Mouse (Mus musculus) heart, embryonic 12.5 days (tissue): Measurements from ENCODE around the gene Gm10024. TPM values are rescaled to one million over a fixed set of nuclear protein-coding genes. Genes with fewer than 3 reads are reported as not detected.
"Not testable (repeated sequence)": the region's sequence is repeated elsewhere in the genome, so short reads cannot be mapped to it uniquely, and the experiment has no call there.

Experiments
- ATAC-seq: fragments of 200-750 bp; cut with Nextera tagmentation; 2 replicates; pipeline ENCODE4 v1.8.0; 2017; ENCODE audit warnings: moderate TSS enrichment, moderate library complexity; ENCODE audit not compliant: insufficient number of reproducible peaks, low FRiP score
- H3K27ac ChIP-seq: fragments of 300-500 bp; sonication (generic); 2 replicates; pipeline ENCODE4 v1.5.1; 2016; ENCODE audit warnings: mild to moderate bottlenecking, moderate library complexity; ENCODE audit not compliant: poor library complexity, severe bottlenecking
- H3K27me3 ChIP-seq: fragments of 300-500 bp; sonication (generic); replicated peaks from 2 replicates; pipeline ENCODE4 v1.6.1; 2016; ENCODE audit warnings: mild to moderate bottlenecking, moderate library complexity
- H3K36me3 ChIP-seq: fragments of 300-500 bp; sonication (generic); 2 replicates; pipeline ENCODE4 v1.6.1; 2016; ENCODE audit warnings: mild to moderate bottlenecking, moderate library complexity
- H3K4me1 ChIP-seq: fragments of 300-500 bp; sonication (generic); replicated peaks from 2 replicates; pipeline ENCODE4 v1.6.1; 2016; ENCODE audit warnings: mild to moderate bottlenecking
- H3K4me2 ChIP-seq: fragments of 300-500 bp; sonication (generic); 2 replicates; pipeline ENCODE4 v1.6.1; 2016; ENCODE audit warnings: mild to moderate bottlenecking, moderate library complexity
- H3K4me3 ChIP-seq: fragments of 300-500 bp; sonication (generic); 2 replicates; pipeline ENCODE4 v1.5.1; 2016; ENCODE audit warnings: mild to moderate bottlenecking
- H3K9ac ChIP-seq: fragments of 300-500 bp; sonication (generic); 2 replicates; pipeline ENCODE4 v1.6.1; 2016; ENCODE audit warnings: mild to moderate bottlenecking, moderate library complexity
- H3K9me3 ChIP-seq: fragments of 300-500 bp; sonication (generic); replicated peaks from 2 replicates; pipeline ENCODE4 v1.6.1; 2016; ENCODE audit warnings: mild to moderate bottlenecking, moderate library complexity
- WGBS: fragments of 180-500 bp; shearing (Covaris S2); methylation state at CpG from one replicate; pipeline ENCODE4 v1.1.7; 2016; 5-methylcytosine and 5-hydroxymethylcytosine counted together
- polyA plus RNA-seq: library from polyadenylated mRNA; unstranded; fragments of >200 nt; fragmentation: Nextera tagmentation; extraction: Ambion mirVana; gene quantifications from 2 replicates; pipeline ENCODE4 v1.2.1, GENCODE M21; 2016

The Gm10024 gene
- polyA plus RNA-seq: not detected in 2 replicates

DNA sequence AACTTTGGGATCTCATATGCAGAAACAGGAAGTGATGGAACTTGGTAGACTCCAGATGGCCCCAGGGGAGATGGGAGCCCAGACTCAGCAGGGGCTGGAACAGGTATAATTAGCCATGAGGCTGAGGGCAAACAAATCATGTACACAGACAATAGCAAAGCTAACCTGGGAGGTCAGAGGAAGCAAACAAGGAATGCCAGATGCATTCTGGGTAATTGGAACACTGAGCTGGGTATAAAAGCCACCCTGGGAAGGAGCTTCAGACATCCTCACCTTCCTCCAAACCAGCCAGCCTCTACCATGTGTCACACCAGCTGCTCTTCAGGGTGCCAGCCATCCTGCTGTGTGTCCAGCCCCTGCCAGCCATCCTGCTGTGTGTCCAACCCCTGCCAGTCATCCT, at the start of gene Gm10024:
Gene Gm10024 (plus strand): TSS at position 301 of the 400 bp plus-strand sequence.
- H3K4me1 ChIP-seq, ATAC-seq, H3K4me3 ChIP-seq, H3K27me3 ChIP-seq, H3K36me3 ChIP-seq, H3K4me2 ChIP-seq, H3K9ac ChIP-seq, H3K27ac ChIP-seq: not testable (repeated sequence)
- H3K9me3 ChIP-seq: 0 out of 2 replicates have a peak, but pooled peaks cover 13% of the 10 kb centered on the region

DNA sequence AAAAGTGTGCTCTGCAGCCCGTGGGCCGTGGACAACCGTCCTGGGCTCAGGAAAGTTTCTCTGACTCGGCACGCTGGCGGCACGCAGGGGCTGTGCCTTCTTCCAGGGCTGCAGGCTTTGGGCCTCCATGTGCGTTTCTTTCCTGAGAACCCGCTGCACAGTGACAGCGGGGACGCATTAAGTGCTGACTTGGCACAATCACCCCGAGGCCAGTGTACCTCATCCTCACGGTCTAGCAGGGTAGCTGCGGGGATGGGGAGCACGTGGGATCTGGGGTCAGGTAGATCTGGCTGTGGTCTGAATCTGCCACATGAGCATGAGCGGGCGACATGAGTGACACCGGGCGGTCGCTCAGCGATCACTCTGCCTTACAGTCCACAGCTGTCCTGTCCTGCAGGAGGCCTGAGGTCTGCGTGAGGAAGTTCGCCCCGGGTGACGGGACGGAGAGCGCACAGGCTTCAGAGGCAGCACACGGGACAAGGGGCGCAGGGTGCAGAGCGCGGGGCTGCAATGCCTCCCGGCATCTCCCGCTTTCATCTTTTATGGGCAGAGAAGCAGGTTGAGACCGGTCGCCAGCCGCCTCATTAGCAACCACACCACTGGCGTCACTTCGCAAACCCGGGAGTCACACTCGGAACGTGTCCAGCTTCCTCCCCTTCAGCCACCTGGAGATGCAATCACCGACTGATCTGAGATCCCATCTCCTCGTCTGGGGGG, 47.1 kb upstream of the Gm10024 start:
- 35% methylated on average over 43 of the region's 43 CpGs for WGBS
- no peaks in the 10 kb centered on the region for H3K4me1 ChIP-seq
- no peak overlapping the region for H3K9ac ChIP-seq
- no peaks in the 10 kb centered on the region for H3K36me3 ChIP-seq
- H3K4me2 ChIP-seq: peak overlapping the region; percentile 32
- no peak overlapping the region for H3K27ac ChIP-seq
- ATAC-seq: no peak; the same call in 1 of the 2 replicates
- peaks cover 38% of the 10 kb centered on the region for H3K27me3 ChIP-seq
- peaks cover 10% of the 10 kb centered on the region; the same call in 1 of the 2 replicates for H3K9me3 ChIP-seq
- 0 out of 2 replicates have a peak overlapping the region, but pooled peaks have one; percentile 5 for H3K4me3 ChIP-seq

DNA sequence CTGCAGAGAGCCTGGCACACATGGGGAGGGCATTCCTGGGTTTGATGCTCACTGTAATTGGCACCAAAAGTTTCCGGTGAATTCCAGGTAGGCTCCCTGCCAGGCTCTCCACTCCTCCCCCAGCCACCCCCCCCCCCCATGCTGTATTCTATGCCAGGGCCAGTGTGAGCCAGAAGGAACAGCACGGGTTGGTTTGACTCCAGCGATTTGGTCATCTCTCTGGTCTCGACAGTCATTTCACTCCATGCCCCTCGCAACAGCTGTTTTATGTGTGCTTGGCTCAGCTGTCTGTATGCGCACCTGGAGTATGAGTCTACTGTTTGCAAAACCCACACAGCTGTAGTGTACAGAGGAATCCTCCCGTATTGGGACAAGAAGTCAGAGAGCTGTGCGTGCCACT, 44.9 kb upstream of the Gm10024 start:
- no peak overlapping the region for H3K4me2 ChIP-seq
- H3K9ac ChIP-seq: no peak overlapping the region
- peaks cover 38% of the 10 kb centered on the region for H3K27me3 ChIP-seq
- H3K9me3 ChIP-seq: no peaks in the 10 kb centered on the region; the same call in 1 of the 2 replicates
- 80% methylated on average over 8 of the region's 8 CpGs for WGBS
- H3K4me3 ChIP-seq: no peak overlapping the region
- H3K36me3 ChIP-seq: no peaks in the 10 kb centered on the region
- H3K27ac ChIP-seq: no peak overlapping the region
- no peaks in the 10 kb centered on the region for H3K4me1 ChIP-seq
- no peak for ATAC-seq

DNA sequence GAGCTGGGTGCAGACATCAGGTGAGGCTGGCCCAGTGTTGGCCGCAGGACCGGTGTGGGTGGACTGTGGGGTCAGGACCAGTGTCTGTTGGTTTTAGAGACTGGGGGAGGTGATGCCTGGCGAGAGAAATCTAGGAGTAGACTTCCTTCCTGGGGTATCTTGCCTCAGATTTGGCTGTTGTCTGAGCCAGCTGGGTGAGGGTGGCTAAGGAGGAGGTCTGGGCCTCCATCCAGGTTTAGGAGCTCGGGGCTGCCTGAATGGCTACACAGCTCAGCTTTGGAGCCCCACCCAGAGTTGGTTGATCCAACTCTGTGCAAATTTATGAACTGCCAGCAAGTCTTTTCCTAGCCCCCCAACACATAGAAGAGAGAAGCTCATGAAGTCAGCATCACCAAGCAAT, 43.9 kb upstream of the Gm10024 start:
- no peaks in the 10 kb centered on the region for H3K4me1 ChIP-seq
- ATAC-seq: no peak
- H3K9ac ChIP-seq: no peak overlapping the region
- H3K4me2 ChIP-seq: no peak overlapping the region
- WGBS: 70% methylated on average over 4 of the region's 4 CpGs
- H3K36me3 ChIP-seq: no peaks in the 10 kb centered on the region
- H3K27me3 ChIP-seq: peaks cover 38% of the 10 kb centered on the region
- no peak overlapping the region for H3K4me3 ChIP-seq
- no peak overlapping the region for H3K27ac ChIP-seq
- H3K9me3 ChIP-seq: no peaks in the 10 kb centered on the region; the same call in 1 of the 2 replicates

DNA sequence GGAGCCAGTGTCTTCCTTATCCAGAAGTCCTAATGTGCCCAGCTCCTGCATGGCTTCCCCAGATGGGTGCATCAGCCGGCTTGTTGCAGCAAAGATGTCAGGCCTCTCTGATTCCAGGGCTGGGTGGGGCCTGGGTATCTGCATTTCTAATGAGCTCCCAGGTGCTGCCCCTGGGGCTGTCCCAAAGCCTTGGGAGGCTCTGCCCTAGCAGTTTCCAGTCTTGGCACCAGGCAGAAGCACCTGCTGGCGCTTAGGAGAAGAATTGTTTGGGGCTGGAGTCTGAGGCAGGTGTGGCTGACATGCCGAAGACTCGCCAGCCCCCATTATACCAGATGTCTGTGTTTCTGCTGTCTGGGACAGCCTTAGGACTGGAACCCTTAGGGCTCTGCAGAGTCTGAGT, 40.5 kb upstream of the Gm10024 start:
- no peak overlapping the region for H3K4me3 ChIP-seq
- H3K27ac ChIP-seq: no peak overlapping the region
- no peaks in the 10 kb centered on the region; the same call in 1 of the 2 replicates for H3K9me3 ChIP-seq
- no peak for ATAC-seq
- H3K4me1 ChIP-seq: no peaks in the 10 kb centered on the region
- no peak overlapping the region for H3K9ac ChIP-seq
- H3K27me3 ChIP-seq: peaks cover 23% of the 10 kb centered on the region
- no peak overlapping the region for H3K4me2 ChIP-seq
- H3K36me3 ChIP-seq: no peaks in the 10 kb centered on the region
- WGBS: 76% methylated on average over 4 of the region's 4 CpGs

DNA sequence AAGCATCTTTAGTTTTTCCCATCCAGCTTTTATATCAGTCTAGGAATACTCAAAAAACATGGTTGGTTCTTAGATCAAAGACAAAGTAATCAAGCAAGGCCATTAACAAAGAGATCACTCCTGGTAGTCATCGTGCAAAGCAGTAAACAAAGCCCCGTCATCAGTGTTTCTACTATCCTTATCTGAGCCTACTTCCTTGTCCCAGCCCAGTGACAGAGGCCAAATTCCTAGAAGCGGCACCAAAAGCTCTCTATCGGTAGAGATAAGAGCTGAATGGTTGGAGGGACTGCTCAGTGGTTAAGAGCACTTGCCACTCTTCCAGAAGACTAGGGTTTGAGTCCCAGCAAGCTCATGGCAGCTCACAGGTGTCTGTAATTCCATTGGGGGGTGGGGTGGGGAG, 39.7 kb upstream of the Gm10024 start:
- ATAC-seq: peak; percentile 89
- no peaks in the 10 kb centered on the region for H3K36me3 ChIP-seq
- peaks cover 23% of the 10 kb centered on the region for H3K27me3 ChIP-seq
- no peaks in the 10 kb centered on the region for H3K4me1 ChIP-seq
- WGBS: 12% methylated on average over 4 of the region's 4 CpGs
- H3K9ac ChIP-seq: no peak overlapping the region
- H3K9me3 ChIP-seq: no peaks in the 10 kb centered on the region; the same call in 1 of the 2 replicates
- no peak overlapping the region for H3K4me3 ChIP-seq
- no peak overlapping the region for H3K4me2 ChIP-seq
- H3K27ac ChIP-seq: no peak overlapping the region

DNA sequence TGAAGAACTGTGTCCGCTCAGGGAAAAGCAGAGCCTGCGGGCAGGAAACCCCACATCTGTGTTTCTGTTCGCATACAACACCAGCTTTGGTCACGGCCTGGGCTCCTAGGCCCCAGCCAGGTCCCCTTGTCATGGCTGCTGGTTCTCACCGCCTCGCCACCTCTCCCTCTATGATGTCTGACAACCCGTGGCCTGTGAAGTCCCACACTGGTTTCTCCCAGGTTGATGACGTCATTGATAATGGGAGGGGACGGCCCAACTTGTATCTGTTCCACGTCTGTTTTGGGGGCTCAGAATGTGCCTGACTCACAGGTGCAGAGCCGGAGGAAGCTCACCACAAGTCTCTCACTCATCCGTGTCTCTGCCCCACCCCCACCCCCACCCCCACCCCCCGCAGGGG, 37.5 kb upstream of the Gm10024 start:
- Histone ChIP-seq H3K27ac (no peak overlapping the region), H3K4me1 (peaks cover 8% of the 10 kb centered on the region), H3K9me3 (no peaks in the 10 kb centered on the region; the same call in 1 of the 2 replicates), H3K27me3 (peaks cover 42% of the 10 kb centered on the region), H3K9ac (no peak overlapping the region), H3K4me3 (no peak overlapping the region), H3K4me2 (no peak overlapping the region), H3K36me3 (no peaks in the 10 kb centered on the region)
- 55% methylated on average over 13 of the region's 13 CpGs for WGBS
- no peak for ATAC-seq

DNA sequence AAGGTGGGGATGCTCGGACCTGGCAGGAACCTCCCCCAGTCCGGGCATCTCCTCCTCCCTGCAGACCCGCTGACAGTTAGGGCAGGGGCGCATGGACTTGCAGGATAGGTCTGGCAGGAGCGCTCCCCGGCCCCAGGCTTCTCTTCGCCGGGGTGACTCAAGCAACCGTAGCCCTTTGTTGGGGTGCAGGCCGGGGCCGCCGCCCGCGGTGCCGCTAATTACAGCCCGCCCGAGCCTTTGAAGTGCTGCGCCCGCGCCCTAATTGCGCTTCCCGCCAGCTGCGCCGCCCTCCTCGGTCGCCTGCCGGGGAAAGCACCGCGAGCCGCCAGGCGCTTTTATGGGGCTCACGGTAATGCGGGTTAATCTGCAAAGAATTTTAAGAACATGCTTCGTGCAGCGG, 33.7 kb upstream of the Gm10024 start:
- no peaks in the 10 kb centered on the region for H3K36me3 ChIP-seq
- WGBS: 1% methylated on average over 35 of the region's 35 CpGs
- peaks cover 8% of the 10 kb centered on the region for H3K4me1 ChIP-seq
- no peak overlapping the region for H3K27ac ChIP-seq
- H3K27me3 ChIP-seq: peaks cover 62% of the 10 kb centered on the region
- H3K4me2 ChIP-seq: peak overlapping the region; percentile 65
- H3K9ac ChIP-seq: no peak overlapping the region
- peak overlapping the region; percentile 35 for H3K4me3 ChIP-seq
- ATAC-seq: no peak
- no peaks in the 10 kb centered on the region for H3K9me3 ChIP-seq

DNA sequence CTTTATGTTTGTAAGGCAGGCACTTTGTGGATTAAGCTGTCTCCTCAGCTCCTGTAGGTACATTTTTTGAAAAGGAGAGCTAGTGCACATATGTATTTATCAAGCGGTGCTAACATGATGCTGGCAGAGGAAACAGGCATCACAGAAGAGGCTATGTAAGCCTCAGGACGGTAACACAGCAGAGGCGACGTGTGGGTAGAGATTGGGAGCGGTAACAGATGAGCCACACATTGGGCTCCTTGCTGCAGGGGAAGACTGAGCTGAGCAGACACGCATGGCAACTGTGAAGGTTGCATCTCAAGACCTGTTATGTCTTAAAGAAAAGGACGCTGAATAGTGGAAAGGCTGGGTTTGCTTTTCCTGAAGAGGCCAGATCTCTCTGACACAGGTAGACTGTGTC, 28.3 kb upstream of the Gm10024 start:
- Histone ChIP-seq H3K27me3 (peaks cover 81% of the 10 kb centered on the region), H3K27ac (no peak overlapping the region), H3K36me3 (no peaks in the 10 kb centered on the region), H3K4me1 (peaks cover 10% of the 10 kb centered on the region), H3K9ac (no peak overlapping the region), H3K4me2 (no peak overlapping the region), H3K4me3 (no peak overlapping the region), H3K9me3 (no peaks in the 10 kb centered on the region)
- no peak for ATAC-seq
- WGBS: 68% methylated on average over 7 of the region's 7 CpGs

DNA sequence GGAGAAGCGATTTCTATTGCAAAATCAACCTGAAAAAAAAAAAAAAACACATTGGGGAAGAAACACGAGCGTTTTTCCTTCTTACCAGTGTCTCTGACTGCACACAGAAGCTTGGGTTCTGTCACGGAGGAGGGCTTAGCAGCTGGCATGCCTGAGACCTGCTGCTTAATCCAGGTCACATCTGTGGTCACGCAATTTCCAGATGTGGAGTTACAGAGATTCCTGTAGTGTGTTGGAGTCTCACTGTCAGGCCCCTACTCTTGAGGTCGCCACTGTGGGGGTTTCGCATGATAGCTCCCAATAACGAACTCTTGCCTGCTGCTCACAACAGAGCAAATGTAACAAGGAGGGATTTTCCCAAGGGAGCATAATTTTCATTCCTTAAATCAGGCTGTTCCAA, 27.1 kb upstream of the Gm10024 start:
- Histone ChIP-seq H3K9me3 (no peaks in the 10 kb centered on the region), H3K9ac (no peak overlapping the region), H3K27me3 (peaks cover 82% of the 10 kb centered on the region), H3K4me1 (peaks cover 10% of the 10 kb centered on the region; the same call in 1 of the 2 replicates), H3K4me3 (no peak overlapping the region), H3K36me3 (no peaks in the 10 kb centered on the region), H3K4me2 (no peak overlapping the region), H3K27ac (no peak overlapping the region)
- no peak for ATAC-seq
- 37% methylated on average over 8 of the region's 8 CpGs for WGBS

DNA sequence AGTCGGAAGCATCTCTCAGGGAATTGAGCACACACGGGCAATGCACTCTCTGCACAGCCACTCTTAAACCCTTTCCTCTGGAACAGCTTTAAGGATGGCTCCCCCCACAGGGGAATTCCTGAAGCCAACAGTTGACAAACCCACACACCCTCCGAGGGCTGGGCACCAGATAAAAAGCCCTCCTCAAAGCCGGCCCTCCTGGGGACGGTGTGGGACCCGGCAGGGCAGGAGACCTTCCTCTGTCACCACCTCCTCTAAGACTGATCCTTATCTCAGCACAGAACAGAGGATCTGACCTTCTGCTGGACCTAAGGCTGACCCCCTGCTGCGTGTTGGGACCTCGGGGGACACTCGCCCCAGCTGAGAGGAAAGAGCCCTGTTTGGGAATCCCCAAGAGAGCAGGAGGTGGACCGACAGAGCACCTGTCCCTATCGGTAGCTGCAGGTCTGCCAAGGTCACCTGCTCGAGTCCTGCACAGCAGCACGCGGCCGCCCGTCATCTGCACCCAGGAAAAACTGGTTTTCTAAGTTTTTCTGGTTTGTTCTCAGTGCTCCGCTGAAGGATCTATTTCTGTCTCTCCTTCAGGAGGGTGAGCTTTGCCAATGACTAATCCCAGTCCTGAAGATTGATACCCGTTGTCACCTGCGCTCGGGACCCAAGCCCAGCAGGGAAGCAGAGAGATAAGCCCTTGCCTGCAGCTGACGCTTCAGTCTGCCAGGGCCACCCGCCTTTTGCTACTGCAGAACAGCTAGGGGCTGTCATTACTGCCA, 25.2 kb upstream of the Gm10024 start, which contains the start of gene Tspear:
Gene Tspear (plus strand): TSS at position 675 of the 770 bp plus-strand sequence.
- no peak within 1 kb of the TSS for H3K27ac ChIP-seq
- no peak within 1 kb of the TSS for H3K4me3 ChIP-seq
- no peaks in the 10 kb centered on the region for H3K36me3 ChIP-seq
- WGBS: 2% methylated on average over 22 of the region's 22 CpGs
- H3K4me1 ChIP-seq: peaks cover 10% of the 10 kb centered on the region; the same call in 1 of the 2 replicates
- peak; percentile 50; the same call in 1 of the 2 replicates for ATAC-seq
- H3K9ac ChIP-seq: no peak within 1 kb of the TSS
- H3K9me3 ChIP-seq: no peaks in the 10 kb centered on the region
- peak within 1 kb of the TSS; percentile 11 for H3K4me2 ChIP-seq
- peaks cover 85% of the 10 kb centered on the region for H3K27me3 ChIP-seq
